Mouse (Mus musculus) testis, postnatal 10 days (tissue): Measurements from ENCODE around the gene Flt3.

Experiments
- DNase-seq: peaks from one replicate; pipeline ENCODE4 v3.0.0; 2021; ENCODE audit warnings: low spot score

Gene Flt3

DNA sequence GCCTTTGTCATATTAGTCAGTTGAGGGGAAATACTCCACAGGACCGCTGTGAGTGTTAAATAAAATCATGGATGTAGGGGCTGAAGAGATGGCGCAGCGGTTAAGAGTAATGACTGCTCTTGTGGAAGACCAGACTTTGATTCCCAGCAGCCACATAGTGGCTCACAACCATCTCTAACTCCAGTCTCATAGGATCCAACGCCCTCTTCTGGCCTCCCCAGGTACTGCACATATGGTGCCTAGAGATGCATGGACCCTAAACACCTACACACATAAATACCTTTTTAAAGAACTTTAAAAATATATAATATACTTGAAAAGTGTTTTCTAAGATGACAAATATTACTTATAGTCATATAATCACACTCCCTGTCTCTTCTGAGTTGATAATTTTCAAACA, 115.9 kb downstream of the Flt3 start:
- no peak for DNase-seq
